Mouse (Mus musculus): ENCODE results near the gene Pde1a. TPM values are rescaled to one million over a fixed set of nuclear protein-coding genes. Genes with fewer than 3 reads are reported as not detected.

Gene Pde1a
- polyA plus RNA-seq, 1 experiment: 3.1 TPM

- no peak for TF ChIP-seq CTCF (IDR thresholded peaks at IDR 0.05; ENCODE audit: insufficient read depth, low read length)
- no peak for TF ChIP-seq POLR2A (IDR thresholded peaks at IDR 0.05; ENCODE audit: borderline replicate concordance, extremely low read depth, low read depth, low read length)
- Histone ChIP-seq H3K4me3 (replicated peaks; ENCODE audit: extremely low read depth, low read depth, low read length) (no peak overlapping the region), H3K4me1 (ENCODE audit: control insufficient read depth, insufficient read depth, low read length) (no peaks in the 10 kb centered on the region)
- 79% methylated on average over 4 of the region's 4 CpGs for WGBS
- DNase-seq: no peak
These were observed 62.8 kb downstream of the Pde1a start for GRCm38 (mm10) chr2:80066449-80066848.

GRCm38 (mm10) chr2:80056062-80056461, 73.2 kb downstream of the Pde1a start:
- Histone ChIP-seq H3K4me3 (replicated peaks; ENCODE audit: extremely low read depth, low read depth, low read length) (no peak overlapping the region), H3K4me1 (ENCODE audit: control insufficient read depth, insufficient read depth, low read length) (no peaks in the 10 kb centered on the region)
- no peak for DNase-seq
- TF ChIP-seq CTCF (IDR thresholded peaks at IDR 0.05; ENCODE audit: insufficient read depth, low read length): no peak
- no peak for TF ChIP-seq POLR2A (IDR thresholded peaks at IDR 0.05; ENCODE audit: borderline replicate concordance, extremely low read depth, low read depth, low read length)

- H3K4me3 ChIP-seq (replicated peaks; ENCODE audit: extremely low read depth, low read depth, low read length): no peak overlapping the region
- WGBS: 54% methylated on average over 3 of the region's 3 CpGs
- DNase-seq: no peak
- no peaks in the 10 kb centered on the region for H3K4me1 ChIP-seq (ENCODE audit: control insufficient read depth, insufficient read depth, low read length)
- TF ChIP-seq CTCF (IDR thresholded peaks at IDR 0.05; ENCODE audit: insufficient read depth, low read length) (no peak), POLR2A (IDR thresholded peaks at IDR 0.05; ENCODE audit: borderline replicate concordance, extremely low read depth, low read depth, low read length) (no peak)
These were observed 75.2 kb downstream of the Pde1a start for GRCm38 (mm10) chr2:80054042-80054441.

GRCm38 (mm10) chr2:80046751-80047513, 82.3 kb downstream of the Pde1a start:
- TF ChIP-seq POLR2A (IDR thresholded peaks at IDR 0.05; ENCODE audit: borderline replicate concordance, extremely low read depth, low read depth, low read length) (no peak), CTCF (IDR thresholded peaks at IDR 0.05; ENCODE audit: insufficient read depth, low read length) (no peak)
- DNase-seq: no peak
- Histone ChIP-seq H3K4me1 (ENCODE audit: control insufficient read depth, insufficient read depth, low read length) (no peaks in the 10 kb centered on the region), H3K4me3 (replicated peaks; ENCODE audit: extremely low read depth, low read depth, low read length) (no peak overlapping the region)
- 78% methylated on average over 4 of the region's 4 CpGs for WGBS

- TF ChIP-seq POLR2A (IDR thresholded peaks at IDR 0.05; ENCODE audit: borderline replicate concordance, extremely low read depth, low read depth, low read length): no peak
- TF ChIP-seq CTCF (IDR thresholded peaks at IDR 0.05; ENCODE audit: insufficient read depth, low read length): no peak
- whole genome bisulfite sequencing: 32% methylated on average over 10 of the region's 10 CpGs
- Histone ChIP-seq H3K4me3 (replicated peaks; ENCODE audit: extremely low read depth, low read depth, low read length) (peak overlapping the region; percentile 17), H3K4me1 (ENCODE audit: control insufficient read depth, insufficient read depth, low read length) (no peaks in the 10 kb centered on the region)
- no peak for DNase-seq
These were observed 90.4 kb downstream of the Pde1a start for GRCm38 (mm10) chr2:80038642-80039445.

GRCm38 (mm10) chr2:80037971-80038370, 91.3 kb downstream of the Pde1a start:
- no peaks in the 10 kb centered on the region for H3K4me1 ChIP-seq (ENCODE audit: control insufficient read depth, insufficient read depth, low read length)
- TF ChIP-seq CTCF (IDR thresholded peaks at IDR 0.05; ENCODE audit: insufficient read depth, low read length): no peak
- TF ChIP-seq POLR2A (IDR thresholded peaks at IDR 0.05; ENCODE audit: borderline replicate concordance, extremely low read depth, low read depth, low read length): no peak
- 48% methylated on average over 5 of the region's 5 CpGs for WGBS
- peak overlapping the region; percentile 17 for H3K4me3 ChIP-seq (replicated peaks; ENCODE audit: extremely low read depth, low read depth, low read length)
- DNase-seq: no peak

GRCm38 (mm10) chr2:80029051-80029450, 100.2 kb downstream of the Pde1a start:
- TF ChIP-seq POLR2A (IDR thresholded peaks at IDR 0.05; ENCODE audit: borderline replicate concordance, extremely low read depth, low read depth, low read length) (no peak), CTCF (IDR thresholded peaks at IDR 0.05; ENCODE audit: insufficient read depth, low read length) (no peak)
- Histone ChIP-seq H3K4me3 (replicated peaks; ENCODE audit: extremely low read depth, low read depth, low read length) (no peak overlapping the region), H3K4me1 (ENCODE audit: control insufficient read depth, insufficient read depth, low read length) (no peaks in the 10 kb centered on the region)
- WGBS: 76% methylated on average over 2 of the region's 2 CpGs
- DNase-seq: no peak

- no peak for DNase-seq
- WGBS: 93% methylated on average over 1 of the region's 1 CpGs
- Histone ChIP-seq H3K4me3 (replicated peaks; ENCODE audit: extremely low read depth, low read depth, low read length) (no peak overlapping the region), H3K4me1 (ENCODE audit: control insufficient read depth, insufficient read depth, low read length) (no peaks in the 10 kb centered on the region)
- TF ChIP-seq CTCF (IDR thresholded peaks at IDR 0.05; ENCODE audit: insufficient read depth, low read length) (no peak), POLR2A (IDR thresholded peaks at IDR 0.05; ENCODE audit: borderline replicate concordance, extremely low read depth, low read depth, low read length) (no peak)
These were observed 103.2 kb downstream of the Pde1a start for GRCm38 (mm10) chr2:80026053-80026452.

GRCm38 (mm10) chr2:80025597-80025996, 103.7 kb downstream of the Pde1a start:
- TF ChIP-seq CTCF (IDR thresholded peaks at IDR 0.05; ENCODE audit: insufficient read depth, low read length) (no peak), POLR2A (IDR thresholded peaks at IDR 0.05; ENCODE audit: borderline replicate concordance, extremely low read depth, low read depth, low read length) (no peak)
- no peak for DNase-seq
- Histone ChIP-seq H3K4me1 (ENCODE audit: control insufficient read depth, insufficient read depth, low read length) (no peaks in the 10 kb centered on the region), H3K4me3 (replicated peaks; ENCODE audit: extremely low read depth, low read depth, low read length) (no peak overlapping the region)
- 57% methylated on average over 1 of the region's 1 CpGs for WGBS

Measured in lung, adult 2 months (tissue).